Mouse (Mus musculus) cerebellum, adult 2 months (tissue): ENCODE results near the gene Apoo.

Experiments
- CTCF ChIP-seq: fragments of 200-500 bp; IDR thresholded peaks from 2 replicates; pipeline ENCODE4 v1.5.1; 2011; ENCODE audit warnings: low read depth, mild to moderate bottlenecking, control low read depth, low read length, moderate library complexity, borderline replicate concordance; ENCODE audit not compliant: insufficient read depth
- POLR2A ChIP-seq: fragments of 200-500 bp; IDR thresholded peaks from 2 replicates; pipeline ENCODE4 v1.6.1; 2011; ENCODE audit warnings: low read length, control low read depth, borderline replicate concordance; ENCODE audit not compliant: insufficient read depth

DNA sequence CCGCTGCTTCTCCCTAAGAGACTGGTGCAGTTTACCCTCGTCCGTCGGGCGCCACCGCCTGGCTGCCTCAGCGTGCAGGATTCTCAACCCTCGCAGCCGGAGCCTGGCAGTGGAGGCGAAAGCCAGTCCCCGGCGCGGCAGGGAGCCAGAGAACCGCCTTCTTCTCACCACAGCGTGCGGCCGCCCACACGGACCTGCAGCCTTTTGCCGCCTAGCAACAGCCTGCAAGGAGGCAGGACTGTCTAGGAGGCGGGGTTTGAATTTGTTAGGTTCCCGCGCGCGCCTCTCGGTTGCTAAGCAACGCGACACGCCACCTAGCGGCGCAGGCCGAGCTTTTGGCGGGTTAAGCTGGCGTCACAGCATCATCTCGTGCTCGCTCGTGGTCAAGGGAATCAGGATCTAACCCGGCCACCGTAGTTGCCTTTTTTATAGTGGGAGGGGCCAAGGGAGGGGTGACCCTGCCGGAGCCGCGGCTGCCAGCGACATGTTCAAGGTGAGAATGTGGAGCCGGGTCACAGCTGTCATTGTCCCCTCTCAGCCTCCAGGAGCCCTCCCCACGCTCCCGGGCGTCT is at the start of gene Apoo, which contains the start of gene Fam90a1b:
- TF ChIP-seq POLR2A = peak; percentile 53; the same call in 1 of the 2 replicates
- TF ChIP-seq CTCF = peak; percentile 59; the same call in 1 of the 2 replicates
